Mouse (Mus musculus): Measurements from ENCODE around the gene Dnajb2. TPM values are rescaled to one million over a fixed set of nuclear protein-coding genes. Genes with fewer than 3 reads are reported as not detected.

Gene Dnajb2
- 27.7 TPM for polyA plus RNA-seq (2012; fragmentation: generic; extraction: Trizol)
- long read RNA-seq, experiment 1, transcript Dnajb2-210 (9 exons, 3,066 nt): major isoform, 10 of 37 reads
- long read RNA-seq, experiment 1, partial matches to known transcripts: 4 of 37 reads
- long read RNA-seq, experiment 1, other reads (novel, unspliced or antisense): 22 of 37 reads
- long read RNA-seq, experiment 2, transcript Dnajb2-202 (9 exons, 1,253 nt): minor isoform, 8 of 168 reads
- long read RNA-seq, experiment 2, transcript Dnajb2-210 (9 exons, 3,066 nt): major isoform, 64 of 168 reads
- long read RNA-seq, experiment 2, transcript Dnajb2-207 (10 exons, 1,855 nt): minor isoform, 10 of 168 reads
- long read RNA-seq, experiment 2, partial matches to known transcripts: 73 of 168 reads
- long read RNA-seq, experiment 2, other reads (novel, unspliced or antisense): 12 of 168 reads

- peaks cover 16% of the 10 kb centered on the region for H3K36me3 ChIP-seq (ENCODE audit: control insufficient read depth, insufficient read depth)
- H3K79me3 ChIP-seq (ENCODE audit: low read depth): no peaks in the 10 kb centered on the region
- H3K4me3 ChIP-seq (ENCODE audit: insufficient read depth, poor library complexity, severe bottlenecking): peak within 1 kb of the TSS; percentile 63
- peak within 1 kb of the TSS; percentile 95 for H3ac ChIP-seq (ENCODE audit: control insufficient read depth, insufficient read length, low read depth)
- peak; percentile 14 for TF ChIP-seq MAX (IDR thresholded peaks at IDR 0.05)
- TF ChIP-seq CEBPB (IDR thresholded peaks at IDR 0.05; ENCODE audit: low read depth): no peak
- TF ChIP-seq MYOG (IDR thresholded peaks at IDR 0.05; ENCODE audit: control insufficient read depth, extremely low read depth, insufficient read length): no peak
- H3K79me2 ChIP-seq (ENCODE audit: control insufficient read depth, insufficient read depth): peaks cover 10% of the 10 kb centered on the region
- no peaks in the 10 kb centered on the region for H3K27me3 ChIP-seq (ENCODE audit: control insufficient read depth, insufficient read depth, insufficient read length)
Observed at GRCm38 (mm10) chr1:75236117-75237050, at the start of gene Dnajb2. Gene Dnajb2 (plus strand): TSS chr1:75236406.

GRCm38 (mm10) chr1:75187126-75187525 lies 49.1 kb upstream of the Dnajb2 start:
- H3K36me3 ChIP-seq (ENCODE audit: control insufficient read depth, insufficient read depth): peaks cover 6% of the 10 kb centered on the region
- H3K27me3 ChIP-seq (ENCODE audit: control insufficient read depth, insufficient read depth, insufficient read length): no peaks in the 10 kb centered on the region
- H3ac ChIP-seq (ENCODE audit: control insufficient read depth, insufficient read length, low read depth): no peak overlapping the region
- peaks cover 8% of the 10 kb centered on the region for H3K79me2 ChIP-seq (ENCODE audit: control insufficient read depth, insufficient read depth)
- peaks cover 3% of the 10 kb centered on the region for H3K79me3 ChIP-seq (ENCODE audit: low read depth)
- H3K4me3 ChIP-seq (ENCODE audit: insufficient read depth, poor library complexity, severe bottlenecking): no peak overlapping the region
- TF ChIP-seq CEBPB (IDR thresholded peaks at IDR 0.05; ENCODE audit: low read depth) (no peak), USF1 (IDR thresholded peaks at IDR 0.05; ENCODE audit: low read depth) (no peak), MYOG (IDR thresholded peaks at IDR 0.05; ENCODE audit: control insufficient read depth, extremely low read depth, insufficient read length) (no peak), CTCF (IDR thresholded peaks at IDR 0.05; ENCODE audit: control insufficient read depth, insufficient read depth, insufficient read length) (no peak), MYOD1 (IDR thresholded peaks at IDR 0.05; ENCODE audit: control insufficient read depth, insufficient read length, low read depth) (no peak), FOSL1 (IDR thresholded peaks at IDR 0.05; ENCODE audit: insufficient read depth, low read length, poor library complexity, severe bottlenecking) (no peak), MAX (IDR thresholded peaks at IDR 0.05) (no peak)

- TF ChIP-seq USF1 (IDR thresholded peaks at IDR 0.05; ENCODE audit: low read depth): no peak
- no peak for TF ChIP-seq MAX (IDR thresholded peaks at IDR 0.05)
- TF ChIP-seq MYOG (IDR thresholded peaks at IDR 0.05; ENCODE audit: control insufficient read depth, extremely low read depth, insufficient read length): no peak
- no peak for TF ChIP-seq FOSL1 (IDR thresholded peaks at IDR 0.05; ENCODE audit: insufficient read depth, low read length, poor library complexity, severe bottlenecking)
- TF ChIP-seq CTCF (IDR thresholded peaks at IDR 0.05; ENCODE audit: control insufficient read depth, insufficient read depth, insufficient read length): no peak
- TF ChIP-seq CEBPB (IDR thresholded peaks at IDR 0.05; ENCODE audit: low read depth): no peak
- TF ChIP-seq MYOD1 (IDR thresholded peaks at IDR 0.05; ENCODE audit: control insufficient read depth, insufficient read length, low read depth): no peak
- no peaks in the 10 kb centered on the region for H3K27me3 ChIP-seq (ENCODE audit: control insufficient read depth, insufficient read depth, insufficient read length)
- peaks cover 3% of the 10 kb centered on the region for H3K79me3 ChIP-seq (ENCODE audit: low read depth)
- H3K4me3 ChIP-seq (ENCODE audit: insufficient read depth, poor library complexity, severe bottlenecking): no peak overlapping the region
- H3K79me2 ChIP-seq (ENCODE audit: control insufficient read depth, insufficient read depth): peaks cover 8% of the 10 kb centered on the region
- no peak overlapping the region for H3ac ChIP-seq (ENCODE audit: control insufficient read depth, insufficient read length, low read depth)
- H3K36me3 ChIP-seq (ENCODE audit: control insufficient read depth, insufficient read depth): peaks cover 6% of the 10 kb centered on the region
Observed at GRCm38 (mm10) chr1:75187914-75188483, 48.2 kb upstream of the Dnajb2 start.

DNA sequence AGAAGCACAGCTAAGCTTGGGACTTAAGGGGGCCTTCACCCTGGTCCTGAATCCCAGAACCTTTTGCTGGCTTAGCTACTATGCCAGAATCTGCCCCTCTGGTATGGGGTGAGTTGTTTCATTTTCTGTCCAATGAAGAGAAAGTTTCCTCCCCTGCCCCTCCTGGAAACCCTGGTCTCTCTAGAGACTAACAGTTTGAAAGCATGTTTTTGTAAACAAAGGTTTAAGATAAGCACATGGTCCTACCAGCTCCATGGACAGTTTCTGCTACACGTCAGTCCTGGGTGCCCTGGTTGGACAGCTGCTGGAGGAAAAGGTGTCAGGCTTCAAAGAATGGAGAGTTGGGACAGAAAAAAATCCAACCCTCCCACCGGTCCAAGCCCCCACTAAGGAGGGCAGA lies 45.6 kb upstream of the Dnajb2 start:
- no peak for TF ChIP-seq CEBPB (IDR thresholded peaks at IDR 0.05; ENCODE audit: low read depth)
- no peak for TF ChIP-seq USF1 (IDR thresholded peaks at IDR 0.05; ENCODE audit: low read depth)
- no peak for TF ChIP-seq MYOG (IDR thresholded peaks at IDR 0.05; ENCODE audit: control insufficient read depth, extremely low read depth, insufficient read length)
- TF ChIP-seq MAX (IDR thresholded peaks at IDR 0.05): no peak
- H3K79me2 ChIP-seq (ENCODE audit: control insufficient read depth, insufficient read depth): peaks cover 8% of the 10 kb centered on the region
- no peaks in the 10 kb centered on the region for H3K27me3 ChIP-seq (ENCODE audit: control insufficient read depth, insufficient read depth, insufficient read length)
- H3K4me3 ChIP-seq (ENCODE audit: insufficient read depth, poor library complexity, severe bottlenecking): no peak overlapping the region
- no peak overlapping the region for H3ac ChIP-seq (ENCODE audit: control insufficient read depth, insufficient read length, low read depth)
- H3K36me3 ChIP-seq (ENCODE audit: control insufficient read depth, insufficient read depth): peaks cover 6% of the 10 kb centered on the region
- H3K79me3 ChIP-seq (ENCODE audit: low read depth): peaks cover 3% of the 10 kb centered on the region

- TF ChIP-seq MAX (IDR thresholded peaks at IDR 0.05): no peak
- no peak for TF ChIP-seq CEBPB (IDR thresholded peaks at IDR 0.05; ENCODE audit: low read depth)
- no peak for TF ChIP-seq CTCF (IDR thresholded peaks at IDR 0.05; ENCODE audit: control insufficient read depth, insufficient read depth, insufficient read length)
- TF ChIP-seq FOSL1 (IDR thresholded peaks at IDR 0.05; ENCODE audit: insufficient read depth, low read length, poor library complexity, severe bottlenecking): no peak
- no peak for TF ChIP-seq MYOD1 (IDR thresholded peaks at IDR 0.05; ENCODE audit: control insufficient read depth, insufficient read length, low read depth)
- TF ChIP-seq USF1 (IDR thresholded peaks at IDR 0.05; ENCODE audit: low read depth): no peak
- TF ChIP-seq MYOG (IDR thresholded peaks at IDR 0.05; ENCODE audit: control insufficient read depth, extremely low read depth, insufficient read length): no peak
- H3ac ChIP-seq (ENCODE audit: control insufficient read depth, insufficient read length, low read depth): peak overlapping the region; percentile 81
- peak overlapping the region; percentile 75 for H3K4me3 ChIP-seq (ENCODE audit: insufficient read depth, poor library complexity, severe bottlenecking)
- H3K79me2 ChIP-seq (ENCODE audit: control insufficient read depth, insufficient read depth): peaks cover 8% of the 10 kb centered on the region
- H3K36me3 ChIP-seq (ENCODE audit: control insufficient read depth, insufficient read depth): peaks cover 3% of the 10 kb centered on the region
- H3K27me3 ChIP-seq (ENCODE audit: control insufficient read depth, insufficient read depth, insufficient read length): no peaks in the 10 kb centered on the region
- peaks cover 3% of the 10 kb centered on the region for H3K79me3 ChIP-seq (ENCODE audit: low read depth)
Observed at GRCm38 (mm10) chr1:75191258-75191621, 45.0 kb upstream of the Dnajb2 start.
